Mouse (Mus musculus) midbrain, embryonic 15.5 days (tissue): ENCODE measurements around the gene Il1f6. TPM values are rescaled to one million over a fixed set of nuclear protein-coding genes. Genes with fewer than 3 reads are reported as not detected.

ENCODE experiments used
- polyA plus RNA-seq: library from polyadenylated mRNA; unstranded; fragments of >200 nt; fragmentation: Nextera tagmentation; extraction: Ambion mirVana; gene quantifications from 2 replicates; pipeline ENCODE4 v1.2.1, GENCODE M21; 2015

Il1f6 gene
- polyA plus RNA-seq, 1 experiment from 2014 or later: not detected

Other genes starting within 250 kb of the Il1f6 start
- gene Hnmt, start 166.0 kb upstream of the Il1f6 start, polyA plus RNA-seq: 6.5 and 7.9 TPM in 2 replicates
- gene Tbpl2, start 118.8 kb upstream of the Il1f6 start, polyA plus RNA-seq: not detected in 2 replicates
- gene Il1f8, start 62.3 kb upstream of the Il1f6 start, polyA plus RNA-seq: not detected in 2 replicates
- gene Il1f9, start 28.9 kb upstream of the Il1f6 start, polyA plus RNA-seq: not detected in 2 replicates
- not detected in 2 replicates for gene Il1f5, start 61.5 kb downstream of the Il1f6 start, polyA plus RNA-seq
- gene Il1f10, start 75.8 kb downstream of the Il1f6 start, polyA plus RNA-seq: not detected in 2 replicates
- 0.72 TPM in 1 of 2 replicates, not detected in the other for gene Il1rn, start 121.4 kb downstream of the Il1f6 start, polyA plus RNA-seq
- gene Psd4, start 152.2 kb downstream of the Il1f6 start, polyA plus RNA-seq: 0.69 and 0.72 TPM in 2 replicates